Mouse (Mus musculus) megakaryocyte-erythroid progenitor cell, adult 5-6 weeks (primary cell): Measurements from ENCODE around the gene Cenpk. TPM values are rescaled to one million over a fixed set of nuclear protein-coding genes. Genes with fewer than 3 reads are reported as not detected.
"Not testable (repeated sequence)": the region's sequence is repeated elsewhere in the genome, so short reads cannot be mapped to it uniquely, and the experiment has no call there.

Source experiments
- ATAC-seq: replicated peaks from 2 replicates; pipeline ENCODE4 v1.8.0; 2016; ENCODE audit warnings: mild to moderate bottlenecking, inconsistent platforms; ENCODE audit not compliant: severe bottlenecking, poor library complexity, low FRiP score, low TSS enrichment
- total RNA-seq, 2 experiments: library from RNA; stranded (forward) in 1 of 2; stranded (reverse) in 1 of 2; fragments of 200-1000, 215-1000 nt in 1 of 2; fragments of >200 nt in 1 of 2; fragmentation: Nextera tagmentation in 1 of 2; gene quantifications; 2 replicates each; pipeline ENCODE4 v1.2.3; 2014 to 2017

Cenpk gene
- total RNA-seq (2014; fragmentation: Nextera tagmentation) (74.1 and 80.7 TPM in 2 replicates), total RNA-seq (2017) (149 and 152 TPM in 2 replicates)

GRCm38 (mm10) chr13:104228384-104229066 is at the start of gene Cenpk, which contains the start of gene Ppwd1:
Cenpk (plus strand) TSS chr13:104228611.
Ppwd1 (minus strand) TSS chr13:104228843.
- peak; percentile 96 for ATAC-seq

DNA sequence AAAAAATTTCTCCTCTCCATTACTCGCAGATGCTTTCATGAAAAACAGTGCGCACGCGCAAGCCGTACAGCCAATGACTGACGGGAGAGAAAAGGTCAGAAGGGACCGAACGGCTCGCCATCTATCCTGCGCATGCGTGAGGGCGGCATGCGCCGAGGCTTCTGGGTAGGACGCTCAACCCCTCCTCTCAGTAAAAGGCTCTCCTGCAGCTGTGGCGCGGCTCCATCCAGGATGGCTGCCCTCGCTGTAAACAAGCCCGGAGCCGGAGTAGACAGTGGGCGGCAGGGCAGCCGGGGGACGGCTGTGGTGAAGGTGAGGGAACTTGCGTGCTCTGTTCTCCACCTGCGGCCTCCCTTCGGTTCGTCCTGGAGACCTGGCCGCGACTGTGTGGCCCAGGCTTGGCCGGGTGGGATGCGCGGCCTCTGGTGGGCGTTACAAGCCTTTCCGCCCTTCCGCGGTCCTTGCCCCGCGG is 49.7 kb upstream of the Cenpk start, which contains the start of gene Trim23:
Trim23 (plus strand) TSS at position 148 of the 472 bp plus-strand sequence.
- peak; percentile 91 for ATAC-seq

DNA sequence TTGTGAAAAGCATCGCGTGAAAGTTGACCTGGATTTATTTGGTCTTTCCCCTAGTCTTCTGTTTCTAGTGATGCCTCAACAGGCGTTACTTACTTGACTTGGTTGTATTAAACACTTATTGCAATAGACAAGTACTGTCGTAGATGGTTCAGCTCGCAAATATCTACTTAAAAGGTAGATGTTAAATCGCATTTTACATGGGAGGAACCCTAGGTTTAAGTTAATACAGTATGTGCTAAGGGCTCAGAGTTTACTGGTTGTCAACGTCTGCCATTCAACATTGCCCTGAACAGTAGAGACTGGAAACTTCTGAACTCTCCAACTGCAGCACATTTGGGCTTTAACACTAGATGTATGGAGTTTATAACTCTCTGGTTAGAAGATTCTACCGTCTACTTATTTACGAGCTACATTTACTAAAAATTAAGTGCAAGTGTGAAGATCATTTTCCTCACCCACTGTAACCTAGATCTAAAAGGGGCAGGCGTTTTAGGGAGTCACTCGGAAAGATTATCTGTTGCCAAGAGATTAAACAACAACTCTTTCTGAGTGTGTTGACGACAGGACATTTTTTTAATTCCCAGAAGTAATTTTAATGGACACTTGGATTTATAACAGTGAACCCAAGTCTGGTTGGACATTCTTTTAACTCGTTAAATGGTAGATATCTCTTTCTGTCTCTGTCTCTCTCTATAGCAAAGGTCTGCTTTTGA is 49.1 kb upstream of the Cenpk start:
- ATAC-seq: peak; percentile 49

- ATAC-seq: no peak
These were observed 41.1 kb upstream of the Cenpk start for GRCm38 (mm10) chr13:104187357-104187756.

DNA sequence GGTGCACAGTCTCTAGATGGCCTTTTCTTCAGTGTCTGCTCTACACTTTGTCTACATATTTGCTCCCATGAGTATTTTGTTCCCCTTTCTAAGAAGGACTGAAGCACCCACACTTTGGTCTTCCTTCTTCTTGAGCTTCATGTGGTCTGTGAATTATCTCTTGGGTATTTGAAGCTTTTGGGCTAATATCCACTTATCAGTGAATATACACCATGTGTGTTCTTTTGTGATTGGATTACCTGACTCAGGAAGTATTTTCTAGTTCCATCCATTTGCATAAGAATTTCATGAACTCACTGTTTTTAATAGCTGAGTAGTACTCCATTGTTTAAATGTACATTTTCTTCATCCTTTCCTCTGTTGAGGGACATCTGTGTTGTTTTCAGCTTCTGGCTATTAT is 32.5 kb upstream of the Cenpk start:
- ATAC-seq: not testable (repeated sequence)

GRCm38 (mm10) chr13:104204313-104204712 is 24.1 kb upstream of the Cenpk start:
- 0 out of 2 replicates have a peak, but pooled peaks have one; percentile 67 for ATAC-seq

DNA sequence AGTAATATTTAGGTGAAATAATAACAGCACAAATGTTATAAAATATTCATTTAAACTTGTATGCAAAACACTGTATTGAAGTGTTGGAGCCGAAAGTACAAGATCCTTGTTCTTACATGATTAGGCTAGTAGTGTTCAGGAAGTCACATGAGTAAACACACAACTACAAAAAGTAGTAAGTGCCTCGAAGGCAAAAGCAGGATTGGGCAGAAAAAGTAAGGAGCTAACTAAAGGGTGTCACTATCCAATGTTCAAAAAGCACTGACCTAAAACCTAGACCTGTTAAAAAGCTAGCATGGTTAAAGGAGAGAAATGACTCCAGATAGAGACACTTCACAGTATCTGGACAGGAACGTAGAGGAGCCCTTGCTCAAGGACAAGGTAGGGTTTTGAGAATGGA is 933 bp upstream of the Cenpk start:
- no peak for ATAC-seq

GRCm38 (mm10) chr13:104229181-104229580 is 770 bp downstream of the Cenpk start:
- ATAC-seq: no peak

GRCm38 (mm10) chr13:104258997-104259396 is 30.6 kb downstream of the Cenpk start:
- no peak for ATAC-seq

DNA sequence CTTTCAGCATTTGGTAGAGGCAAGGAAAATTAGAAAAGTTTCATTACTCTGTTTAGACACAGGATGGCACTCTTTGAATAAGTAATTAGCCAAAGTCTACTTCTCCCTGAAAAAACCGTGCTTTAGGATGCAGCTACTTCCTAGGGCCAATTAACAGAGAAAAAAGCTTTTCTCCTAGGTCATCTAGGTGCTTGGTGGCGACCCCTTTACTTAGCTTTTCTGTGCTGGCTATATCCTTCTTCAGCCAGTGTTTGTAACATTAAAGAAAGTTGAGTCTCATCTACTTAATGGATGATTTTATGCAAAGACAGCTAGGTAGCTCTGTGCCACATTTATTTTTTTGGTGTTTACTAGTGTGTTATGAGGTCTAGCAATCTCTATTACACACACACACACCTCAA is 56.6 kb downstream of the Cenpk start:
- peak; percentile 53 for ATAC-seq

DNA sequence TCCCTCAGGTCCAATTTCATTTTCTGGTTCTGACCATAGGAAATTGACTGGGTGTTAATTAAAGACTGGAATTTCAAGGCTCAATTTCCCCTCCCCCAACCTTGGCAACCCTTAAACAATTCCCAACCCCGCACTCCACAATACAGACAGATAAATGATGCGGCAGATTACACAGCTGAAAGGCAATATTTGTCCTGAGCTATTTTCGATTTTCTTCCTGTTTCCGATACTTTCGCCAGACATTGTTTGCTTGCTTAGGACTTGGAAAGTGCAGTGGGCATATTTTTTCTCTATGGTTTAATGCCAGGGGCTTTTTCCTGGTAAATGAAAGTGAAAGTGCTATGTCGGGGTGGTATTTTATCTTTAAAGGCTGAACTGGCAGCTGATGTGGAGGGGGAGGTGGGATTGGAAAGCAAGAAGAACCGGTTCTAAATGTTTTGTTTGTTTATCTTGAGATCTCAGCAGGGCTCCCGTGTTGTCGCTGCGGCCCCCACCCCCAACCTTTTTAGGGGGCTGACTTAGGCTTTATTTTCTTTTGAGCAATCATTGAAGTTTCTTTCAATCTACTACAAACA is 57.4 kb downstream of the Cenpk start:
- ATAC-seq: no peak

DNA sequence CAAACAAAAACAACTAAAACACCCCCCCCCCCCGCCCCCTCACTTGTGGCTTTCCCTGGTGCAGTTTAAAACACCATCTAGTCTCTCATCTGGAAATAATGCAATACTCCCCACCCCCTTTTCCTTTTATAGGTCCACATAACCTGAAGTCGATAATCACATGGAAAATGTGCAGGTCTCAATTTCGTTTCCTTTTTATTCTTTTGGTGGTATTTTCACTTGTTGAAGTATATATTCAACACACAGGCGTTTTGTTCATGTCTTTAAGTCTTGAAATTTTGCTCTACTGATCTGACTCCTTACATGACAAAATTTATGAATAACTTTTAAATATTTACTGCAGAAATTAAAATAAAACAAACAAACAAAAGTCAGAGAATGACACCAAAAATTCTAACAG is 57.9 kb downstream of the Cenpk start:
- ATAC-seq: no peak

GRCm38 (mm10) chr13:104286897-104287309 is 58.5 kb downstream of the Cenpk start:
- peak; percentile 91 for ATAC-seq

DNA sequence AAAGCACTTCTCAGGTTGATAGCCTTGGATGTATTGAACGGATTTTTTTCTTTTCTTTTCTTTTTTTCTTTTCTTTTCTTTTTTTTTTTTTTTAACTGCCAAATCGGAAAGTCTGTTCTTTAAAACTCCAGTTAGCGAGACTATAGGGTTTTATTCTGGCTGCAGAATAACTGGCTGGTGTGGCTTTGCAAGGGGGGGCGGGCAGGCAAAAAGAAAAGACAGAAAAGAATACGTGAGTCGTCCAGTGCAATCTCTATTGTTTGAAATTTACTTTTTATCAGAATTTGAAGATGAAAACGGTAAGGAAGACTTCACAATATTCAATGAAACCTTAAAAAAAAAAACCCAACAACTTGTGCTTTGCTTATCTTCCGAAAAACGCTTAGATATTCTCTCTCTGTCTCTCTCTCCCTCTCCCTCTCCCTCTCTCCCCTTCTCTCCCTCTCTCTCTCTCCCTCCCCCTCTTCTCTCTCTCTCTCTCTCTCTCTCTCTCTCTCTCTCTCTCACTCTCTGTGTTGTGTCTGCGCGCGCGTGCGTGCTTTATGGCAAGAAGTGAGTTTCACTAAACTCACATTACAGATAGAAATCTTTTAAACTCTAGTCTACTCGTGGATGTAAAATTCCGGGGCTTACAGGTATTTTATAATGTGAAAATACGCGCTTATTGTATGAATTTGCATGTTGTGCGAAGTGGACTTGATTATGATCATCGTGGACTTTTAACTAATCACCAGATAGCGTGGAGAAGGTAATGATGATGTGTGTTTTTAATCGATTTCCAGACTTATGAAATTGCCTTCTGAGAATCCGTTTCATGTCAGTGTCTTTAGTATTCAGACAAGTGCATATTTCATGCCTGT is 59.2 kb downstream of the Cenpk start, which contains the start of gene Adamts6:
Adamts6 (plus strand) TSS at position 470 of the 860 bp plus-strand sequence.
- 0 out of 2 replicates have a peak, but pooled peaks have one; percentile 10 for ATAC-seq

DNA sequence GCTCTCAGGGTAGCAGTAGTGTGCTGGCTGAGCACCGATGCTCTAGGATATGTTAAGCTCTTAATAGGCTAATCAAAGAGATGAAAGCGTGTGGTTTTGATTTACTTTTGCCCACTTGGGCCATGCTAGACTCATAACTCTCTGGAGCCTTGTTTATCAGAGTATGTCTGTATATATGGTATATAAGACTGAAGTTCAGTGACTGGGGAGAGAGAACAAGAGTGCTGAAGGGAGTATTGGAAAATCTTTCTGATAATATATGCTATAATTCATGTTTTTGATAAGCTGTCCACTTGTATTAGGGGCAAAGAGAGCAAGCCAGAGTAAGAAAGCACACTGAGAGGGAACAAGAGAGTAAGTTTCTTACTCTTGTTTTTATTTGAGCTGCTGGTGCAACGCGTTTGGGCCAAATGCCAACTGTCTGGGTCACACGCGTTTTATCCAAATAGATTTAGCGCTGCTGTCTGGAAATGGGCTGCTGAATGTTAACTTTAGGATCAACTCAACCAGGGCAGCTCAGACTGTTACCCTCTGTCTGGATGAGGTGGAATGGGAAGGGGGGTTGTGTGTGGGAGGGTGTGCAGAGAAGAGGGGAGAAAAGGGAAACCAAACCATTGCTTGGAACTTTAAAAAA is 59.9 kb downstream of the Cenpk start:
- peak; percentile 27; the same call in 1 of the 2 replicates for ATAC-seq

DNA sequence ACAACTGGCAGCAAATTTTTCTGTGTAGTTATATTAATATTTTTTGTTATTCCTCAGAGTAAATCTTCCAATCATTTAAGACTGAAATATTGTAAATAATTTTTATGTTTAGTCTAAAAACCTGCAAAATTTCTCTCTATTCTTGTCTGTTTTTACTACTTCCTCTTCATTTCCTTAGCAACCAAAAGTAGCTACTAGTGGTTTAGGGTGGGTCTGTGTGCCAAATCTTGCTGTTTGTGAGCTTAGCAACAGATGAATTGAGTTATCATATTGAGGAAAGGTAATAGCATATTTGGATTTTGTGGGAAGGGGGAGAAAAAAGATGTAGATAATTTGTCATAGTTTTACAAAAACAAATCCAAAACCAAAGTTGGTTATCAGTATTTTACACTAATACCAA is 60.8 kb downstream of the Cenpk start:
- ATAC-seq: no peak

DNA sequence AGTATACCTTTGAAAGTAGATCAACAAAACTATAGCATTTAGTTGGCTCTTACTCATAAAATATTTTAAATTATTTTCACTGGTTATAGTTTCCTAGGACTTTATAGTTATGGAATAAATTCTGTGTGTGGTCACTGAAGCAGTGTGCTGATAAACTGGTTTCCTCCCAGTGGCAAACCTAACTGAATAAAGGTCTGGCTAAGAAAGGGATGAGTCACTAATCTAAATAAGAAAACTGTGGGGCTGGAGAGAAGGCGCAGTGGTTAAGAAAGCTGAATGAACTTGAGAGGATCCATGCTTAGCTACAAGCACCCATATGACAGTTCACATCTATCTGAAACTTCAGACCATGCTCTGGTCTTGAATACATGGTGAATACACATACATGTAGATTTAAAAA is 67.1 kb downstream of the Cenpk start:
- no peak for ATAC-seq
